Mouse (Mus musculus) liver, embryonic 14.5 days (tissue): ENCODE measurements around the gene Obp2a. TPM values are rescaled to one million over a fixed set of nuclear protein-coding genes. Genes with fewer than 3 reads are reported as not detected.
"Not testable (repeated sequence)": the region's sequence is repeated elsewhere in the genome, so short reads cannot be mapped to it uniquely, and the experiment has no call there.

ENCODE experiments used
- ATAC-seq: fragments of 200-750 bp; cut with Nextera tagmentation; 2 replicates; pipeline ENCODE4 v1.8.0; 2017; ENCODE audit warnings: moderate number of reproducible peaks, mild to moderate bottlenecking, moderate library complexity; ENCODE audit not compliant: insufficient read depth
- DNase-seq, 3 experiments: peaks; one replicate each; pipeline ENCODE4 v3.0.0-alpha.2; 2012 to 2013; ENCODE audit warnings: low read depth in 3 of 3, low spot score in 3 of 3
- H3K27ac ChIP-seq: fragments of 300-500 bp; sonication (generic); 2 replicates; pipeline ENCODE4 v1.5.1; 2014; ENCODE audit warnings: moderate library complexity, mild to moderate bottlenecking, control low read depth, inconsistent platforms
- H3K27me3 ChIP-seq: fragments of 300-500 bp; sonication (generic); 2 replicates; pipeline ENCODE4 v1.6.1; 2014; ENCODE audit warnings: mild to moderate bottlenecking, low read length, moderate library complexity; ENCODE audit not compliant: control insufficient read depth, insufficient read depth
- H3K36me3 ChIP-seq: fragments of 300-500 bp; sonication (generic); replicated peaks from 2 replicates; pipeline ENCODE4 v1.6.1; 2014; ENCODE audit warnings: low read depth; ENCODE audit not compliant: control insufficient read depth, insufficient read depth
- H3K4me1 ChIP-seq, 2 experiments: fragments of 200-500 bp in 1 of 2; fragments of 300-500 bp in 1 of 2; sonication (generic) in 1 of 2; replicated peaks; 2 replicates each; pipeline ENCODE4 v1.6.1; 2012 to 2014; ENCODE audit warnings: antibody characterized with exemption in 1 of 2, inconsistent platforms in 1 of 2, low read length in 1 of 2; ENCODE audit not compliant: control insufficient read depth in 2 of 2, insufficient read depth in 2 of 2
- H3K4me2 ChIP-seq: fragments of 300-500 bp; sonication (generic); 2 replicates; pipeline ENCODE4 v1.6.1; 2014; ENCODE audit warnings: low read depth, mild to moderate bottlenecking, control low read depth, moderate library complexity
- H3K4me3 ChIP-seq, 2 experiments: fragments of 200-500 bp in 1 of 2; fragments of 300-500 bp in 1 of 2; sonication (generic) in 1 of 2; 2 replicates each; pipeline ENCODE4 v1.5.1; 2012 to 2014; ENCODE audit warnings: low read depth in 2 of 2, low read length in 2 of 2, mild to moderate bottlenecking in 2 of 2, control low read depth in 1 of 2, inconsistent platforms in 1 of 2, moderate library complexity in 1 of 2; ENCODE audit not compliant: insufficient read depth in 1 of 2
- H3K9ac ChIP-seq: fragments of 300-500 bp; sonication (generic); replicated peaks from 2 replicates; pipeline ENCODE4 v1.6.1; 2014; ENCODE audit warnings: mild to moderate bottlenecking, control low read depth, moderate library complexity
- H3K9me3 ChIP-seq: fragments of 300-500 bp; sonication (generic); 2 replicates; pipeline ENCODE4 v1.6.1; 2016; ENCODE audit warnings: low read length, mixed read lengths; ENCODE audit not compliant: control insufficient read depth
- CTCF ChIP-seq: IDR thresholded peaks from 2 replicates; pipeline ENCODE4 v1.5.1; 2016; ENCODE audit warnings: antibody characterized with exemption, low read depth, control low read depth
- EP300 ChIP-seq: IDR thresholded peaks from 2 replicates; pipeline ENCODE4 v1.6.1; 2016; ENCODE audit warnings: antibody characterized with exemption, low read depth
- WGBS: fragments of 180-500 bp; shearing (Covaris S2); extraction: QIAGEN DNeasy Blood & Tissue Kit; methylation state at CpG from one replicate; pipeline ENCODE4 v1.1.7; 2014; ENCODE audit not compliant: insufficient replicate concordance; 5-methylcytosine and 5-hydroxymethylcytosine counted together
- polyA plus RNA-seq, 2 experiments: library from polyadenylated mRNA; depleted of rRNA in 1 of 2; stranded (reverse) in 1 of 2; unstranded in 1 of 2; fragments of >200 nt; fragmentation: Nextera tagmentation in 1 of 2; extraction: Ambion mirVana in 1 of 2; gene quantifications; 2 replicates each; pipeline versions ENCODE4 v1.2.1 to v1.2.3; 2012 to 2014

Obp2a gene
- polyA plus RNA-seq, 2 experiments, result not detected

GRCm38 (mm10) chr2:25733199-25733930 is 33.5 kb downstream of the Obp2a start:
- TF ChIP-seq CTCF (no peak), EP300 (no peak)
- H3K4me1 ChIP-seq, result no peaks in the 10 kb centered on the region
- DNase-seq (no peak), ATAC-seq (no peak)
- H3K4me3 ChIP-seq, result no peak overlapping the region
- H3K9ac ChIP-seq, result no peak overlapping the region
- H3K9me3 ChIP-seq, result no peaks in the 10 kb centered on the region
- 29% methylated on average over 2 of the region's 2 CpGs for WGBS
- no peak overlapping the region for H3K4me2 ChIP-seq
- H3K36me3 ChIP-seq, result no peaks in the 10 kb centered on the region
- H3K27ac ChIP-seq, result no peak overlapping the region
- H3K27me3 ChIP-seq, result no peaks in the 10 kb centered on the region

DNA sequence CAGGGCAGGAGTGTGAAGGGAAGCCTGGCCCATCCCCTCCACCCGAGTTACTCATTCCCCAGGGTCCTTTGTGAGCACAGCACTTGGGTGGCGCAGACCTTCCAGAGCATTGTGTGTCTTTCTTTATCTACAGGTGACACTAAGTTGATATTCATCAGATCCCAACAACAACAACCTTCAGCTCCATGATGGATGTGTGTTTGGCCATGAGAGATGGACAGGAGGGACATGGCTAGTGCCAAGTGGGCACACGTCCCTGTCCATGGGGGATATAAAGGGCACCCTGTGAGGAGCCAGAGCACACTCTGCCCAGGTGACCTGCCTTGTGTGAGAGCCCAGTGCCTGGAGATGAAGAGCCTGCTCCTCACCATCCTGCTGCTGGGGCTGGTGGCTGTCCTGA is 36.9 kb downstream of the Obp2a start, which contains the start of gene Obp2b:
TSS of gene Obp2b (plus strand) at position 301 of the 400 bp plus-strand sequence.
- not testable (repeated sequence) for DNase-seq
- WGBS, result 61% methylated on average over 3 of the region's 3 CpGs

GRCm38 (mm10) chr2:25741671-25742070 is 41.8 kb downstream of the Obp2a start:
- H3K4me3 ChIP-seq, result no peak overlapping the region
- no peaks in the 10 kb centered on the region for H3K36me3 ChIP-seq
- no peaks in the 10 kb centered on the region for H3K4me1 ChIP-seq
- WGBS, result 57% methylated on average over 1 of the region's 1 CpGs
- ATAC-seq, result no peak
- no peaks in the 10 kb centered on the region; the same call in 1 of the 2 replicates for H3K9me3 ChIP-seq
- DNase-seq, result no peak
- H3K9ac ChIP-seq, result no peak overlapping the region
- no peaks in the 10 kb centered on the region for H3K27me3 ChIP-seq
- H3K27ac ChIP-seq, result no peak overlapping the region
- no peak overlapping the region for H3K4me2 ChIP-seq
- TF ChIP-seq CTCF (no peak), EP300 (no peak)

More for the DNA sequence above, 36.9 kb downstream of the Obp2a start, which contains the start of gene Obp2b:
- H3K4me3 ChIP-seq, H3K9ac ChIP-seq, H3K4me1 ChIP-seq, H3K27me3 ChIP-seq, ATAC-seq, H3K9me3 ChIP-seq, H3K4me2 ChIP-seq, H3K36me3 ChIP-seq, H3K27ac ChIP-seq: not testable (repeated sequence)

Other genes with a start within 250 kb of the Obp2a start
- 0.08 and 0.32 TPM in 2 replicates for gene Clic3, start 243.2 kb upstream of the Obp2a start, polyA plus RNA-seq (2012; rRNA removed)
- gene Clic3, start 243.2 kb upstream of the Obp2a start, polyA plus RNA-seq (2014; fragmentation: Nextera tagmentation; extraction: Ambion mirVana), result 0.18 and 0.27 TPM in 2 replicates
- 7.9 and 9.2 TPM in 2 replicates for gene Paxx, start 238.9 kb upstream of the Obp2a start, polyA plus RNA-seq (2012; rRNA removed)
- gene Paxx, start 238.9 kb upstream of the Obp2a start, polyA plus RNA-seq (2014; fragmentation: Nextera tagmentation; extraction: Ambion mirVana), result 6.3 and 7.3 TPM in 2 replicates
- 0.47 and 0.96 TPM in 2 replicates for gene Ptgds, start 230.0 kb upstream of the Obp2a start, polyA plus RNA-seq (2012; rRNA removed)
- gene Ptgds, start 230.0 kb upstream of the Obp2a start, polyA plus RNA-seq (2014; fragmentation: Nextera tagmentation; extraction: Ambion mirVana), result 0.17 TPM in 1 of 2 replicates, not detected in the other
- gene Lcn12, start 206.1 kb upstream of the Obp2a start, polyA plus RNA-seq (2012; rRNA removed), result not detected in 2 replicates
- gene Lcn12, start 206.1 kb upstream of the Obp2a start, polyA plus RNA-seq (2014; fragmentation: Nextera tagmentation; extraction: Ambion mirVana), result not detected in 2 replicates
- gene Fbxw5, start 199.3 kb upstream of the Obp2a start, polyA plus RNA-seq (2012; rRNA removed), result 6.2 and 8.1 TPM in 2 replicates
- 18.3 and 20.4 TPM in 2 replicates for gene Fbxw5, start 199.3 kb upstream of the Obp2a start, polyA plus RNA-seq (2014; fragmentation: Nextera tagmentation; extraction: Ambion mirVana)
- gene C8g, start 198.3 kb upstream of the Obp2a start, polyA plus RNA-seq (2012; rRNA removed), result 26.7 and 31.2 TPM in 2 replicates
- 53.1 and 57.9 TPM in 2 replicates for gene C8g, start 198.3 kb upstream of the Obp2a start, polyA plus RNA-seq (2014; fragmentation: Nextera tagmentation; extraction: Ambion mirVana)
- gene Traf2, start 153.1 kb upstream of the Obp2a start, polyA plus RNA-seq (2012; rRNA removed), result 5.2 and 5.9 TPM in 2 replicates
- 12.3 and 14.4 TPM in 2 replicates for gene Traf2, start 153.1 kb upstream of the Obp2a start, polyA plus RNA-seq (2014; fragmentation: Nextera tagmentation; extraction: Ambion mirVana)
- 86.5 and 104 TPM in 2 replicates for gene Edf1, start 142.2 kb upstream of the Obp2a start, polyA plus RNA-seq (2012; rRNA removed)
- 192 and 203 TPM in 2 replicates for gene Edf1, start 142.2 kb upstream of the Obp2a start, polyA plus RNA-seq (2014; fragmentation: Nextera tagmentation; extraction: Ambion mirVana)
- 1.6 and 9.7 TPM in 2 replicates for gene Mamdc4, start 125.2 kb upstream of the Obp2a start, polyA plus RNA-seq (2012; rRNA removed)
- 0.18 and 0.25 TPM in 2 replicates for gene Mamdc4, start 125.2 kb upstream of the Obp2a start, polyA plus RNA-seq (2014; fragmentation: Nextera tagmentation; extraction: Ambion mirVana)
- gene Phpt1, start 124.8 kb upstream of the Obp2a start, polyA plus RNA-seq (2012; rRNA removed), result 29.5 and 31.4 TPM in 2 replicates
- gene Phpt1, start 124.8 kb upstream of the Obp2a start, polyA plus RNA-seq (2014; fragmentation: Nextera tagmentation; extraction: Ambion mirVana), result 44.9 and 46.5 TPM in 2 replicates
- gene Ajm1, start 118.3 kb upstream of the Obp2a start, polyA plus RNA-seq (2012; rRNA removed), result 0.07 and 0.11 TPM in 2 replicates
- not detected in 2 replicates for gene Ajm1, start 118.3 kb upstream of the Obp2a start, polyA plus RNA-seq (2014; fragmentation: Nextera tagmentation; extraction: Ambion mirVana)
- gene Rabl6, start 91.5 kb upstream of the Obp2a start, polyA plus RNA-seq (2012; rRNA removed), result 19.0 and 21.5 TPM in 2 replicates
- gene Rabl6, start 91.5 kb upstream of the Obp2a start, polyA plus RNA-seq (2014; fragmentation: Nextera tagmentation; extraction: Ambion mirVana), result 18.6 and 19.7 TPM in 2 replicates
- gene Ccdc183, start 82.4 kb upstream of the Obp2a start, polyA plus RNA-seq (2012; rRNA removed), result not detected in 2 replicates
- gene Ccdc183, start 82.4 kb upstream of the Obp2a start, polyA plus RNA-seq (2014; fragmentation: Nextera tagmentation; extraction: Ambion mirVana), result 0.08 TPM in 1 of 2 replicates, not detected in the other
- 5.9 and 9.8 TPM in 2 replicates for gene Tmem141, start 78.0 kb upstream of the Obp2a start, polyA plus RNA-seq (2012; rRNA removed)
- 9.3 and 9.4 TPM in 2 replicates for gene Tmem141, start 78.0 kb upstream of the Obp2a start, polyA plus RNA-seq (2014; fragmentation: Nextera tagmentation; extraction: Ambion mirVana)
- gene Fcna, start 72.0 kb upstream of the Obp2a start, polyA plus RNA-seq (2012; rRNA removed), result 23.4 and 27.6 TPM in 2 replicates
- 41.5 and 47.1 TPM in 2 replicates for gene Fcna, start 72.0 kb upstream of the Obp2a start, polyA plus RNA-seq (2014; fragmentation: Nextera tagmentation; extraction: Ambion mirVana)
- not detected in 2 replicates for gene Lcn8, start 46.9 kb upstream of the Obp2a start, polyA plus RNA-seq (2012; rRNA removed)
- not detected in 2 replicates for gene Lcn8, start 46.9 kb upstream of the Obp2a start, polyA plus RNA-seq (2014; fragmentation: Nextera tagmentation; extraction: Ambion mirVana)
- not detected in 2 replicates for gene Lcn5, start 42.1 kb upstream of the Obp2a start, polyA plus RNA-seq (2012; rRNA removed)
- not detected in 2 replicates for gene Lcn5, start 42.1 kb upstream of the Obp2a start, polyA plus RNA-seq (2014; fragmentation: Nextera tagmentation; extraction: Ambion mirVana)
- not detected in 2 replicates for gene Lcn6, start 23.3 kb upstream of the Obp2a start, polyA plus RNA-seq (2012; rRNA removed)
- gene Lcn6, start 23.3 kb upstream of the Obp2a start, polyA plus RNA-seq (2014; fragmentation: Nextera tagmentation; extraction: Ambion mirVana), result not detected in 2 replicates
- gene Lcn10, start 17.3 kb upstream of the Obp2a start, polyA plus RNA-seq (2012; rRNA removed), result not detected in 2 replicates
- not detected in 2 replicates for gene Lcn10, start 17.3 kb upstream of the Obp2a start, polyA plus RNA-seq (2014; fragmentation: Nextera tagmentation; extraction: Ambion mirVana)
- 3.9 and 5.9 TPM in 2 replicates for gene Bmyc, start 6.7 kb downstream of the Obp2a start, polyA plus RNA-seq (2012; rRNA removed)
- 7.3 and 7.4 TPM in 2 replicates for gene Bmyc, start 6.7 kb downstream of the Obp2a start, polyA plus RNA-seq (2014; fragmentation: Nextera tagmentation; extraction: Ambion mirVana)
- gene Obp2b, start 37.0 kb downstream of the Obp2a start, polyA plus RNA-seq (2012; rRNA removed), result not detected in 2 replicates
- gene Obp2b, start 37.0 kb downstream of the Obp2a start, polyA plus RNA-seq (2014; fragmentation: Nextera tagmentation; extraction: Ambion mirVana), result not detected in 2 replicates
- not detected in 2 replicates for gene Lcn3, start 65.5 kb downstream of the Obp2a start, polyA plus RNA-seq (2012; rRNA removed)
- gene Lcn3, start 65.5 kb downstream of the Obp2a start, polyA plus RNA-seq (2014; fragmentation: Nextera tagmentation; extraction: Ambion mirVana), result not detected in 2 replicates
- not detected in 2 replicates for gene Lcn11, start 77.0 kb downstream of the Obp2a start, polyA plus RNA-seq (2012; rRNA removed)
- gene Lcn11, start 77.0 kb downstream of the Obp2a start, polyA plus RNA-seq (2014; fragmentation: Nextera tagmentation; extraction: Ambion mirVana), result not detected in 2 replicates
- gene Gm13539, start 82.2 kb downstream of the Obp2a start, polyA plus RNA-seq (2012; rRNA removed), result not detected in 2 replicates
- gene Gm13539, start 82.2 kb downstream of the Obp2a start, polyA plus RNA-seq (2014; fragmentation: Nextera tagmentation; extraction: Ambion mirVana), result not detected in 2 replicates
- gene Glt6d1, start 115.8 kb downstream of the Obp2a start, polyA plus RNA-seq (2012; rRNA removed), result not detected in 2 replicates
- gene Glt6d1, start 115.8 kb downstream of the Obp2a start, polyA plus RNA-seq (2014; fragmentation: Nextera tagmentation; extraction: Ambion mirVana), result not detected in 2 replicates
- gene Lcn9, start 123.1 kb downstream of the Obp2a start, polyA plus RNA-seq (2012; rRNA removed), result not detected in 2 replicates
- gene Lcn9, start 123.1 kb downstream of the Obp2a start, polyA plus RNA-seq (2014; fragmentation: Nextera tagmentation; extraction: Ambion mirVana), result not detected in 2 replicates
- gene Sohlh1, start 147.2 kb downstream of the Obp2a start, polyA plus RNA-seq (2012; rRNA removed), result not detected in 2 replicates
- gene Sohlh1, start 147.2 kb downstream of the Obp2a start, polyA plus RNA-seq (2014; fragmentation: Nextera tagmentation; extraction: Ambion mirVana), result not detected in 2 replicates
- 0.08 and 0.09 TPM in 2 replicates for gene Kcnt1, start 163.7 kb downstream of the Obp2a start, polyA plus RNA-seq (2012; rRNA removed)
- not detected in 2 replicates for gene Kcnt1, start 163.7 kb downstream of the Obp2a start, polyA plus RNA-seq (2014; fragmentation: Nextera tagmentation; extraction: Ambion mirVana)